Mouse (Mus musculus) lung, adult 2 months (tissue): ENCODE results near the gene Gm20388.

Source experiments
- CTCF ChIP-seq: fragments of 200-500 bp; IDR thresholded peaks from 2 replicates; pipeline ENCODE4 v1.5.1; 2011; ENCODE audit warnings: mild to moderate bottlenecking, low read length, control low read depth; ENCODE audit not compliant: insufficient read depth
- POLR2A ChIP-seq: fragments of 200-500 bp; IDR thresholded peaks from 2 replicates; pipeline ENCODE4 v1.6.1; 2011; ENCODE audit warnings: low read depth, mild to moderate bottlenecking, control low read depth, low read length, borderline replicate concordance; ENCODE audit errors: extremely low read depth

GRCm38 (mm10) chr8:121934923-121935322, 2024.3 kb downstream of the Gm20388 start:
- TF ChIP-seq POLR2A (no peak), CTCF (no peak)
